In genomic region chr9:119298563-119298962, GRCm38 (mm10) we compare ENCODE assay signal across 19 mouse cellular contexts. TPM values are rescaled to one million over a fixed set of nuclear protein-coding genes. Genes with fewer than 3 reads are reported as not detected.
DNase-seq lines count a peak whose midpoint lies in the region; ATAC-seq and TF ChIP-seq lines count a peak whose summit lies in the region.
"Had no signal": no experiment of that assay in that cellular context is flagged by ENCODE, and none has a peak within 500 bp of the region (broad histone marks: within the 10 kb centered on the region; RNA-seq: fewer than 3 reads in every experiment).

No protein-coding gene starts in this region.

- no peak overlapping the region for H3K9ac ChIP-seq in liver, adult 2 months (ENCODE audit: low read depth, low read length)
- no peak overlapping the region for H3K9ac ChIP-seq in intestine, postnatal 0 days (ENCODE audit: low read depth, low read length)
- H3K9ac ChIP-seq: forebrain, embryonic 13.5 days; forebrain, postnatal 0 days; heart, embryonic 12.5 days; hindbrain, embryonic 12.5 days had no signal

- 63% methylated on average over 3 of the region's 3 CpGs for WGBS in kidney, adult 2 months
- 37% methylated on average over 3 of the region's 3 CpGs for WGBS in liver, adult 2 months
- WGBS in intestine, postnatal 0 days, result 40% methylated on average over 3 of the region's 3 CpGs

- H3K4me1 ChIP-seq in kidney, adult 2 months (ENCODE audit: control insufficient read depth, insufficient read depth, low read length), result peaks cover 3% of the 10 kb centered on the region; the same call in 1 of the 2 replicates
- H3K4me1 ChIP-seq in liver, adult 2 months (ENCODE audit: control insufficient read depth, insufficient read depth, low read length), result peaks cover 9% of the 10 kb centered on the region; the same call in 1 of the 2 replicates
- H3K4me1 ChIP-seq in intestine, postnatal 0 days (replicated peaks; ENCODE audit: control insufficient read depth, insufficient read depth, low read length), result no peaks in the 10 kb centered on the region
- H3K4me1 ChIP-seq: embryonic facial prominence, embryonic 10.5 days; forebrain, embryonic 13.5 days; heart, embryonic 12.5 days; hindbrain, embryonic 12.5 days had no signal

- no peaks in the 10 kb centered on the region for H3K9me3 ChIP-seq in intestine, postnatal 0 days (ENCODE audit: control insufficient read depth)
- H3K9me3 ChIP-seq: embryonic facial prominence, embryonic 10.5 days; forebrain, embryonic 13.5 days; heart, embryonic 12.5 days; hindbrain, embryonic 12.5 days had no signal

- no peaks in the 10 kb centered on the region for H3K27me3 ChIP-seq in kidney, adult 2 months (replicated peaks; ENCODE audit: control insufficient read depth, insufficient read depth, low read length)
- H3K27me3 ChIP-seq in liver, adult 2 months (ENCODE audit: control insufficient read depth, insufficient read depth, low read length), result no peaks in the 10 kb centered on the region
- H3K27me3 ChIP-seq in intestine, postnatal 0 days (replicated peaks; ENCODE audit: control insufficient read depth, insufficient read depth, low read length), result no peaks in the 10 kb centered on the region
- H3K27me3 ChIP-seq: forebrain, embryonic 13.5 days; heart, embryonic 12.5 days; hindbrain, embryonic 12.5 days had no signal

- peak; percentile 59 for DNase-seq in kidney, adult 2 months
- no peak for DNase-seq in kidney, adult 18-20 months
- peak; percentile 73 for DNase-seq in liver, adult 2 months (ENCODE audit: extremely low read depth, low read depth, low spot score)
- no peak for DNase-seq in liver
- DNase-seq in testis, postnatal 14 days (ENCODE audit: low spot score), result no peak
- DNase-seq in lung, adult 18-20 months, result no peak
- DNase-seq: adrenal gland, adult 2 months; adrenal gland, postnatal 25 days; cerebellum, adult 18-20 months; cerebellum, postnatal 10 days; forebrain, postnatal 0 days; heart, adult 2 months; heart, postnatal 36 days had no signal

- ATAC-seq in intestine, postnatal 0 days, result peak; percentile 53; the same call in 1 of the 2 replicates
- ATAC-seq: forebrain, embryonic 13.5 days; forebrain, postnatal 0 days; hindbrain, embryonic 16.5 days had no signal

- H3K27ac ChIP-seq in kidney, adult 2 months (ENCODE audit: insufficient read depth, low read depth, low read length), result no peak overlapping the region
- H3K27ac ChIP-seq in liver, adult 2 months (replicated peaks; ENCODE audit: insufficient read depth, low read depth, low read length), result no peak overlapping the region; the same call in 1 of the 2 replicates
- peak overlapping the region; percentile 54; the same call in 1 of the 2 replicates for H3K27ac ChIP-seq in intestine, postnatal 0 days (ENCODE audit: low read depth, low read length)
- H3K27ac ChIP-seq: embryonic facial prominence, embryonic 10.5 days; forebrain, embryonic 13.5 days; heart, adult 2 months; hindbrain, embryonic 12.5 days had no signal

- no peak for TF ChIP-seq POLR2A in kidney, adult 2 months (IDR thresholded peaks at IDR 0.05; ENCODE audit: low read depth, low read length)
- no peak for TF ChIP-seq POLR2A in liver, adult 2 months (IDR thresholded peaks at IDR 0.05; ENCODE audit: extremely low read depth, insufficient read depth, low read length)

- H3K79me2 ChIP-seq in liver, adult 2 months (ENCODE audit: control insufficient read depth, insufficient read depth, low read length), result no peaks in the 10 kb centered on the region

- peak overlapping the region; percentile 27; the same call in 1 of the 2 replicates for H3K4me2 ChIP-seq in intestine, postnatal 0 days (replicated peaks; ENCODE audit: low read depth)
- H3K4me2 ChIP-seq: forebrain, embryonic 13.5 days; heart, embryonic 12.5 days; hindbrain, embryonic 12.5 days had no signal

- H3K4me3 ChIP-seq in kidney, adult 2 months (ENCODE audit: insufficient read depth, low read depth, low read length), result no peak overlapping the region
- H3K4me3 ChIP-seq in liver, adult 2 months (ENCODE audit: insufficient read depth, low read depth, low read length), result no peak overlapping the region
- H3K4me3 ChIP-seq in intestine, postnatal 0 days (ENCODE audit: low read depth, low read length), result no peak overlapping the region
- H3K4me3 ChIP-seq: embryonic facial prominence, embryonic 10.5 days; forebrain, embryonic 13.5 days; heart, adult 2 months; heart, embryonic 12.5 days; hindbrain, embryonic 12.5 days had no signal

- no peak for TF ChIP-seq CTCF in kidney, adult 2 months (conservative IDR thresholded peaks at IDR 0.05; ENCODE audit: insufficient read depth, insufficient read length, low read depth, low read length)
- TF ChIP-seq CTCF in liver, adult 2 months (IDR thresholded peaks at IDR 0.05; ENCODE audit: low read depth, low read length), result no peak
- no peak for TF ChIP-seq CTCF in intestine, postnatal 0 days (IDR thresholded peaks at IDR 0.05; ENCODE audit: low read depth)

- H3K36me3 ChIP-seq in kidney, adult 2 months (ENCODE audit: control insufficient read depth, insufficient read depth, low read length), result no peaks in the 10 kb centered on the region
- H3K36me3 ChIP-seq in liver, adult 2 months (ENCODE audit: control insufficient read depth, insufficient read depth, low read length), result no peaks in the 10 kb centered on the region
- peaks cover 12% of the 10 kb centered on the region for H3K36me3 ChIP-seq in intestine, postnatal 0 days (ENCODE audit: control insufficient read depth, insufficient read depth)

RNA-seq across cellular contexts. Expression of gene Oxsr1, which starts 23.7 kb away (rescaled TPM):
- polyA plus RNA-seq in kidney, adult 2 months (2012; rRNA removed), result 16.2 and 16.3 TPM in 2 replicates
- 14.2 and 15.6 TPM in 2 replicates for total RNA-seq in liver, adult 2 months (2014; rRNA removed)
- 7.6 and 8.6 TPM in 2 replicates for polyA plus RNA-seq in liver, adult 2 months (2012; rRNA removed)
- polyA plus RNA-seq in intestine, postnatal 0 days (2015; fragmentation: Nextera tagmentation; extraction: Ambion mirVana), result 7.9 and 8.7 TPM in 2 replicates

RNA-seq across cellular contexts. Expression of gene Acaa1a, which starts 40.9 kb away (rescaled TPM):
- polyA plus RNA-seq in kidney, adult 2 months (2012; rRNA removed), result 229 and 272 TPM in 2 replicates
- 155 and 170 TPM in 2 replicates for total RNA-seq in liver, adult 2 months (2014; rRNA removed)
- polyA plus RNA-seq in liver, adult 2 months (2012; rRNA removed), result 280 and 328 TPM in 2 replicates
- 90.5 and 97.0 TPM in 2 replicates for polyA plus RNA-seq in intestine, postnatal 0 days (2015; fragmentation: Nextera tagmentation; extraction: Ambion mirVana)

RNA-seq across cellular contexts. Expression of gene Myd88, which starts 42.6 kb away (rescaled TPM):
- polyA plus RNA-seq in kidney, adult 2 months (2012; rRNA removed), result 16.4 and 17.4 TPM in 2 replicates
- total RNA-seq in liver, adult 2 months (2014; rRNA removed), result 4.8 and 6.3 TPM in 2 replicates
- polyA plus RNA-seq in liver, adult 2 months (2012; rRNA removed), result 9.8 and 11.3 TPM in 2 replicates
- 29.7 and 30.9 TPM in 2 replicates for polyA plus RNA-seq in intestine, postnatal 0 days (2015; fragmentation: Nextera tagmentation; extraction: Ambion mirVana)

RNA-seq across cellular contexts. Expression of gene Xylb, which starts 58.6 kb away (rescaled TPM):
- 449 and 451 TPM in 2 replicates for polyA plus RNA-seq in kidney, adult 2 months (2012; rRNA removed)
- 204 and 276 TPM in 2 replicates for total RNA-seq in liver, adult 2 months (2014; rRNA removed)
- 154 and 166 TPM in 2 replicates for polyA plus RNA-seq in liver, adult 2 months (2012; rRNA removed)
- polyA plus RNA-seq in intestine, postnatal 0 days (2015; fragmentation: Nextera tagmentation; extraction: Ambion mirVana), result 10.8 and 11.7 TPM in 2 replicates

Comparison
In these comparisons a context has a peak if more than half of its experiments do, and no peak if none do; other contexts are left out.
1. DNase-seq: peak in kidney, adult 2 months (single experiment) and liver, adult 2 months (single experiment); none in kidney, adult 18-20 months (single experiment), liver (single experiment), testis, postnatal 14 days (single experiment) and lung, adult 18-20 months (0 of 2).